Mouse (Mus musculus): Measurements from ENCODE around the gene 0610009B22Rik.

GRCm38 (mm10) chr11:51689343-51689742 is 669 bp upstream of the 0610009B22Rik start:
- TF ChIP-seq CTCF (IDR thresholded peaks at IDR 0.05; ENCODE audit: low read depth, low read length), result no peak
- TF ChIP-seq POLR2A (IDR thresholded peaks at IDR 0.05; ENCODE audit: insufficient read depth, low read length), result no peak

All from ES-Bruce4 (cell line).